Mouse (Mus musculus): ENCODE measurements around the gene Sympk.

The Sympk gene

GRCm38 (mm10) chr7:19024096-19024506, at the start of gene Sympk:
TSS of gene Sympk (plus strand) at chr7:19024377.
- peak; percentile 96 to 98 for DNase-seq

GRCm38 (mm10) chr7:18978381-18978780, 45.8 kb upstream of the Sympk start:
- peak in 1 of 2 experiments; percentile 42 for DNase-seq

- no peak for DNase-seq
These were observed 37.7 kb upstream of the Sympk start for GRCm38 (mm10) chr7:18986503-18986902.

GRCm38 (mm10) chr7:18987100-18987499, 37.1 kb upstream of the Sympk start, which contains the start of gene Nanos2:
TSS of gene Nanos2 (plus strand) at chr7:18987400.
- no peak for DNase-seq

GRCm38 (mm10) chr7:18987747-18988146, 36.4 kb upstream of the Sympk start:
- no peak for DNase-seq

- no peak for DNase-seq
These were observed 35.4 kb upstream of the Sympk start for GRCm38 (mm10) chr7:18988780-18989179.

- peak; percentile 77 to 79 for DNase-seq
These were observed 34.2 kb upstream of the Sympk start for GRCm38 (mm10) chr7:18989995-18990394.

- peak; percentile 99 to 100 for DNase-seq
These were observed 33.4 kb upstream of the Sympk start, which contains the start of gene Mypop for GRCm38 (mm10) chr7:18990601-18991295. TSS of gene Mypop (plus strand) at chr7:18991245.

- DNase-seq, result peak; percentile 69 to 75
These were observed 32.4 kb upstream of the Sympk start for GRCm38 (mm10) chr7:18991660-18992293.

GRCm38 (mm10) chr7:18992294-18992675, 31.9 kb upstream of the Sympk start:
- DNase-seq, result peak; percentile 63 to 68

GRCm38 (mm10) chr7:18993036-18993435, 31.1 kb upstream of the Sympk start:
- DNase-seq, result no peak

- no peak for DNase-seq
These were observed 25.3 kb upstream of the Sympk start for GRCm38 (mm10) chr7:18998835-18999234.

GRCm38 (mm10) chr7:19000421-19000820, 23.8 kb upstream of the Sympk start:
- DNase-seq, result no peak

- DNase-seq, result no peak
These were observed 22.9 kb upstream of the Sympk start for GRCm38 (mm10) chr7:19001066-19001806.

- DNase-seq, result no peak
These were observed 22.4 kb upstream of the Sympk start for GRCm38 (mm10) chr7:19001807-19002085.

GRCm38 (mm10) chr7:19002115-19002514, 22.1 kb upstream of the Sympk start:
- no peak for DNase-seq

GRCm38 (mm10) chr7:19002848-19003498, 21.2 kb upstream of the Sympk start:
- DNase-seq, result peak; percentile 87 to 89

- DNase-seq, result peak; percentile 95 to 97
These were observed 20.1 kb upstream of the Sympk start, which contains the start of gene Irf2bp1 for GRCm38 (mm10) chr7:19003902-19004630. TSS of gene Irf2bp1 (plus strand) at chr7:19004044.

- peak; percentile 81 to 83 for DNase-seq
These were observed 19.5 kb upstream of the Sympk start for GRCm38 (mm10) chr7:19004631-19005079.

GRCm38 (mm10) chr7:19005417-19006121, 18.6 kb upstream of the Sympk start:
- peak; percentile 43 to 52 for DNase-seq

GRCm38 (mm10) chr7:19006476-19006875, 17.7 kb upstream of the Sympk start:
- DNase-seq, result peak; percentile 91 to 95

Measured in cerebellum, postnatal 10 days (tissue).